Comparison of ENCODE assay signal across 13 mouse cellular contexts in the genomic region with DNA sequence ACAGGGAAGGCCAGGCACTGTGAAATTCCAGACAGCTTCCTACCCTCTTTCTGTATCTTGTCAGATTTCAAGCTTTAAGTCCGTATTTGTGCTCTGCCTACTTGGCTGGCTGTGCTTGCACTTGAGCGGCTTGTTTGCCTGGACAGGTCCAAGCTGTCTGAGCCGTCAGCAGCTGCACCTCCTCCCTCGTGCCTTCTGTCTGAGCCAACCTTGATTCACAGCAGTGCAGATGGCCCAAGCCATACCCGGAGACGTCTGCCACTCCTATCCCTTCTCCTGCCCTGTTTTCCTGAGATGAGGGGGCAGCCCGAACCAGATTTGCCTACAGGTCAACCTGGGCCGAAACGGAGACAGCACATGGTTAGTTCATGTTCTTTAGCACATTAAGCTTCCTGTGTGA. TPM values are rescaled to one million over a fixed set of nuclear protein-coding genes. Genes with fewer than 3 reads are reported as not detected.
DNase-seq lines count a peak whose midpoint lies in the region; ATAC-seq and TF ChIP-seq lines count a peak whose summit lies in the region.
"Had no signal": no experiment of that assay in that cellular context is flagged by ENCODE, and none has a peak within 500 bp of the region (broad histone marks: within the 10 kb centered on the region; RNA-seq: fewer than 3 reads in every experiment).

No protein-coding gene starts in this region.

- TF ChIP-seq POLR2A in cortical plate, adult 2 months (IDR thresholded peaks at IDR 0.05; ENCODE audit: extremely low read depth, insufficient read depth, low read length) = no peak

- intact Hi-C loops in gastrocnemius, postnatal 14 days (cut with DNase I; ENCODE audit: low total_unique reads) = no loop called here

- H3K27me3 ChIP-seq in embryonic facial prominence, embryonic 14.5 days (replicated peaks; ENCODE audit: control insufficient read depth, insufficient read depth, low read length) = no peaks in the 10 kb centered on the region
- H3K27me3 ChIP-seq in embryonic facial prominence, embryonic 10.5 days (replicated peaks; ENCODE audit: low read depth, poor library complexity, severe bottlenecking) = no peaks in the 10 kb centered on the region
- H3K27me3 ChIP-seq: limb, embryonic 15.5 days; Patski had no signal

- H3K27ac ChIP-seq in embryonic facial prominence, embryonic 14.5 days (replicated peaks; ENCODE audit: low read depth, low read length) = no peak overlapping the region
- H3K27ac ChIP-seq in embryonic facial prominence, embryonic 10.5 days (replicated peaks) = no peak overlapping the region
- peak overlapping the region; percentile 4; the same call in 1 of the 2 replicates for H3K27ac ChIP-seq in cortical plate, adult 2 months (ENCODE audit: insufficient read depth, low read length)
- H3K27ac ChIP-seq: gastrocnemius, adult 2 months; limb, embryonic 15.5 days had no signal

- H3K4me2 ChIP-seq in embryonic facial prominence, embryonic 14.5 days (ENCODE audit: low read depth, low read length) = no peak overlapping the region
- H3K4me2 ChIP-seq: limb, embryonic 15.5 days had no signal

- WGBS in embryonic facial prominence, embryonic 14.5 days = 65% methylated on average over 9 of the region's 9 CpGs
- 76% methylated on average over 9 of the region's 9 CpGs for WGBS in embryonic facial prominence, embryonic 10.5 days

- no peaks in the 10 kb centered on the region for H3K9me3 ChIP-seq in embryonic facial prominence, embryonic 14.5 days (ENCODE audit: control insufficient read depth, low read length)
- no peaks in the 10 kb centered on the region for H3K9me3 ChIP-seq in embryonic facial prominence, embryonic 10.5 days
- H3K9me3 ChIP-seq: limb, embryonic 15.5 days had no signal

- no peak overlapping the region for H3K4me3 ChIP-seq in embryonic facial prominence, embryonic 14.5 days (ENCODE audit: low read depth, low read length)
- no peak overlapping the region for H3K4me3 ChIP-seq in embryonic facial prominence, embryonic 10.5 days
- H3K4me3 ChIP-seq in cortical plate, adult 2 months (ENCODE audit: insufficient read depth, low read length) = no peak overlapping the region
- H3K4me3 ChIP-seq: gastrocnemius, adult 2 months; limb, embryonic 15.5 days had no signal

- no peak for DNase-seq in embryonic facial prominence, embryonic 14.5 days (ENCODE audit: low spot score)
- no peak for DNase-seq in embryonic facial prominence, embryonic 10.5 days (ENCODE audit: low spot score)
- peak; percentile 42 for DNase-seq in lung, postnatal 36 days
- DNase-seq in lung, postnatal 25 days (ENCODE audit: low spot score) = no peak
- peak; percentile 60 for DNase-seq in retina, postnatal 1 day
- no peak for DNase-seq in thymus, postnatal 10 days (ENCODE audit: low spot score in 2 of 2)
- DNase-seq in gastrocnemius, postnatal 14 days = no peak
- DNase-seq: gastrocnemius, adult 2 months; kidney, adult 2 months; thymus, postnatal 14 days had no signal

- peaks cover 7% of the 10 kb centered on the region for H3K4me1 ChIP-seq in embryonic facial prominence, embryonic 14.5 days (ENCODE audit: control insufficient read depth, insufficient read depth, low read length)
- H3K4me1 ChIP-seq in embryonic facial prominence, embryonic 10.5 days = no peaks in the 10 kb centered on the region
- H3K4me1 ChIP-seq in cortical plate, adult 2 months (ENCODE audit: control insufficient read depth, insufficient read depth, low read length) = peaks cover 19% of the 10 kb centered on the region

- H3K9ac ChIP-seq in embryonic facial prominence, embryonic 14.5 days (ENCODE audit: low read depth, low read length) = no peak overlapping the region
- H3K9ac ChIP-seq: limb, embryonic 15.5 days had no signal

- peak; percentile 42; the same call in 1 of the 2 replicates for ATAC-seq in embryonic facial prominence, embryonic 14.5 days (ENCODE audit: low read depth)
- ATAC-seq: Patski had no signal

- 0 out of 2 replicates have a peak, but pooled peaks cover 3% of the 10 kb centered on the region for H3K36me3 ChIP-seq in embryonic facial prominence, embryonic 14.5 days (ENCODE audit: control insufficient read depth, insufficient read depth, low read length)
- H3K36me3 ChIP-seq in embryonic facial prominence, embryonic 10.5 days (replicated peaks) = peaks cover 8% of the 10 kb centered on the region; the same call in 1 of the 2 replicates

- TF ChIP-seq CTCF in cortical plate, adult 2 months (IDR thresholded peaks at IDR 0.05; ENCODE audit: extremely low read depth, insufficient read depth, low read length) = no peak

RNA-seq across cellular contexts. Expression of a gene that starts 14.5 kb away (rescaled TPM):
- 0.80 and 1.0 TPM in 2 replicates for polyA plus RNA-seq in embryonic facial prominence, embryonic 14.5 days (2014; fragmentation: Nextera tagmentation; extraction: Ambion mirVana)
- 0.79 and 0.98 TPM in 2 replicates for polyA plus RNA-seq in embryonic facial prominence, embryonic 10.5 days (2016; fragmentation: Nextera tagmentation; extraction: Ambion mirVana)
- polyA plus RNA-seq in cortical plate, adult 2 months (2012; rRNA removed) = 65.1 and 68.4 TPM in 2 replicates
- under 1 TPM; 0.64 to 0.68 TPM for total RNA-seq in gastrocnemius, postnatal 14 days (2021)
- polyA plus RNA-seq: Patski had no signal

Comparison
In these comparisons a context has a peak if more than half of its experiments do, and no peak if none do; other contexts are left out.
1. DNase-seq: peak in lung, postnatal 36 days (single experiment) and retina, postnatal 1 day (single experiment); none in embryonic facial prominence, embryonic 14.5 days (single experiment), embryonic facial prominence, embryonic 10.5 days (single experiment), lung, postnatal 25 days (single experiment), thymus, postnatal 10 days (0 of 2) and gastrocnemius, postnatal 14 days (single experiment).
2. RNA of a gene that starts 14.5 kb away (polyA plus RNA-seq): 65.1 to 68.4 TPM in cortical plate, adult 2 months; 0.80 to 1.0 TPM in embryonic facial prominence, embryonic 14.5 days and 0.79 to 0.98 TPM in embryonic facial prominence, embryonic 10.5 days; every median in the first group is over 10 times any median in the second.